Mouse (Mus musculus): ENCODE measurements at regions not wholly inside any gene's neighbourhood (a gene's known extent, or its start where the extent isn't known, plus 50 kb on each side); places are given as distances from the start of the nearest gene placed in this dataset.

GRCm38 (mm10) chr9:74556116-74556515 lies 305.6 kb upstream of the Onecut1 start:
- H3K9me3 ChIP-seq (replicated peaks; ENCODE audit: control insufficient read depth, insufficient read depth, low read length, poor library complexity, severe bottlenecking), result peaks cover 4% of the 10 kb centered on the region; the same call in 1 of the 2 replicates
- TF ChIP-seq CTCF (IDR thresholded peaks at IDR 0.05; ENCODE audit: low read depth, low read length) (no peak), EP300 (IDR thresholded peaks at IDR 0.05; ENCODE audit: insufficient read depth, low read depth, low read length) (no peak), POLR2A (IDR thresholded peaks at IDR 0.05; ENCODE audit: insufficient read depth, low read length) (no peak)
- no peak overlapping the region for H3K9ac ChIP-seq (ENCODE audit: low read depth, poor library complexity, severe bottlenecking)
- no peak overlapping the region for H3K27ac ChIP-seq (ENCODE audit: insufficient read depth, low read length)
- H3K4me1 ChIP-seq (ENCODE audit: control insufficient read depth, insufficient read depth, low read length), result no peaks in the 10 kb centered on the region
- H3K36me3 ChIP-seq (ENCODE audit: control insufficient read depth, insufficient read depth, low read length, poor library complexity, severe bottlenecking), result no peaks in the 10 kb centered on the region
- no peak overlapping the region for H3K4me3 ChIP-seq (ENCODE audit: low read depth, low read length)
- no peaks in the 10 kb centered on the region for H3K27me3 ChIP-seq (ENCODE audit: control insufficient read depth, insufficient read depth, low read length, poor library complexity, severe bottlenecking)

- H3K36me3 ChIP-seq (ENCODE audit: control insufficient read depth, insufficient read depth, low read length, poor library complexity, severe bottlenecking), result no peaks in the 10 kb centered on the region
- no peak overlapping the region for H3K9ac ChIP-seq (ENCODE audit: low read depth, poor library complexity, severe bottlenecking)
- H3K4me3 ChIP-seq (ENCODE audit: low read depth, low read length), result no peak overlapping the region
- no peak overlapping the region for H3K27ac ChIP-seq (ENCODE audit: insufficient read depth, low read length)
- H3K27me3 ChIP-seq (ENCODE audit: control insufficient read depth, insufficient read depth, low read length, poor library complexity, severe bottlenecking), result no peaks in the 10 kb centered on the region
- no peaks in the 10 kb centered on the region for H3K9me3 ChIP-seq (replicated peaks; ENCODE audit: control insufficient read depth, insufficient read depth, low read length, poor library complexity, severe bottlenecking)
- no peaks in the 10 kb centered on the region for H3K4me1 ChIP-seq (ENCODE audit: control insufficient read depth, insufficient read depth, low read length)
- TF ChIP-seq CTCF (IDR thresholded peaks at IDR 0.05; ENCODE audit: low read depth, low read length), result no peak
- no peak for TF ChIP-seq EP300 (IDR thresholded peaks at IDR 0.05; ENCODE audit: insufficient read depth, low read depth, low read length)
- TF ChIP-seq POLR2A (IDR thresholded peaks at IDR 0.05; ENCODE audit: insufficient read depth, low read length), result no peak
Measured at GRCm38 (mm10) chr9:74592757-74593156, 269.0 kb upstream of the Onecut1 start.

DNA sequence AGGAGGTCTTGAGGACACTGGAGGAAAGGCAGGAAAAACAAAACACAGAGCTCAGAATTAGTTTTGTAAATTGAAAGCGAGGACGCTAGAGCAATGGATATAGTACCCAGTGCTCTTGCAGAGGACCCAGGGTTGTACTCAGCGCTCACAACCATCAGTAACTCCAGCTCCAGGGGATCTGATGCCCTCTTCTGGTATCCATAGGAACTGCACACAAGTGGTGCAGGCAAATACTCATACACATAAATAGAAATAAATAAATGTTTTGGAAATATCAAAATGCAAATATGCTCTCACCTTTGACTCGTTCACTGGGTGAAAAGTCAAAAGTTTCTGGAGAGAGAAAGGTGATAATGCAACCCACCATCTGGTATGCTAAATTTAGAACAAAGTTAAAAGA lies 267.8 kb upstream of the Onecut1 start:
- Histone ChIP-seq H3K9ac (ENCODE audit: low read depth, poor library complexity, severe bottlenecking) (no peak overlapping the region), H3K4me1 (ENCODE audit: control insufficient read depth, insufficient read depth, low read length) (no peaks in the 10 kb centered on the region), H3K27me3 (ENCODE audit: control insufficient read depth, insufficient read depth, low read length, poor library complexity, severe bottlenecking) (no peaks in the 10 kb centered on the region), H3K27ac (ENCODE audit: insufficient read depth, low read length) (no peak overlapping the region), H3K9me3 (replicated peaks; ENCODE audit: control insufficient read depth, insufficient read depth, low read length, poor library complexity, severe bottlenecking) (no peaks in the 10 kb centered on the region), H3K4me3 (ENCODE audit: low read depth, low read length) (no peak overlapping the region), H3K36me3 (ENCODE audit: control insufficient read depth, insufficient read depth, low read length, poor library complexity, severe bottlenecking) (no peaks in the 10 kb centered on the region)
- TF ChIP-seq CTCF (IDR thresholded peaks at IDR 0.05; ENCODE audit: low read depth, low read length) (peak; percentile 33), POLR2A (IDR thresholded peaks at IDR 0.05; ENCODE audit: insufficient read depth, low read length) (no peak)

GRCm38 (mm10) chr9:74604415-74604814 lies 257.3 kb upstream of the Onecut1 start:
- Histone ChIP-seq H3K9me3 (replicated peaks; ENCODE audit: control insufficient read depth, insufficient read depth, low read length, poor library complexity, severe bottlenecking) (no peaks in the 10 kb centered on the region), H3K4me1 (ENCODE audit: control insufficient read depth, insufficient read depth, low read length) (no peaks in the 10 kb centered on the region), H3K4me3 (ENCODE audit: low read depth, low read length) (no peak overlapping the region), H3K27me3 (ENCODE audit: control insufficient read depth, insufficient read depth, low read length, poor library complexity, severe bottlenecking) (no peaks in the 10 kb centered on the region), H3K9ac (ENCODE audit: low read depth, poor library complexity, severe bottlenecking) (no peak overlapping the region), H3K36me3 (ENCODE audit: control insufficient read depth, insufficient read depth, low read length, poor library complexity, severe bottlenecking) (no peaks in the 10 kb centered on the region), H3K27ac (ENCODE audit: insufficient read depth, low read length) (no peak overlapping the region)
- TF ChIP-seq CTCF (IDR thresholded peaks at IDR 0.05; ENCODE audit: low read depth, low read length), result no peak
- no peak for TF ChIP-seq EP300 (IDR thresholded peaks at IDR 0.05; ENCODE audit: insufficient read depth, low read depth, low read length)
- no peak for TF ChIP-seq POLR2A (IDR thresholded peaks at IDR 0.05; ENCODE audit: insufficient read depth, low read length)

DNA sequence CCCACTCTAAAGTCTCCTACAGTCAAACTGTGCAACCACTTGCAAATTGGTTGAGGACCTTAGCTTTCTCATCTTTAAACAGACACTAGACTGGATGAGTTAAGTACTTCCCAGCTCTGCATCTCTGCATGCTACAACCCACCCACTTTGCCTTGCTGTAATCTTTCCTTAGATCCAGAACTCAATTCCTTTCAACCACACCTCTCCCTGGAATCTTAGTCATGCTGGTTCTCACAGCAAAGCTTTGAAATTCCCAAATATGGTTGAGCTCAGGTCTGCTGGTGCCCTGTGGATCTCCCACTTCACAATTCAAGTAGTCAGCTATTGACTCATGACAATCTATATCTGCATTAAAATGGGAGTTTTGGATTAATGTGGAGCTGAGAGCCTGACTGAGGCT lies 239.8 kb upstream of the Onecut1 start:
- Histone ChIP-seq H3K4me3 (ENCODE audit: low read depth, low read length) (no peak overlapping the region), H3K27ac (ENCODE audit: insufficient read depth, low read length) (no peak overlapping the region), H3K27me3 (ENCODE audit: control insufficient read depth, insufficient read depth, low read length, poor library complexity, severe bottlenecking) (no peaks in the 10 kb centered on the region), H3K36me3 (ENCODE audit: control insufficient read depth, insufficient read depth, low read length, poor library complexity, severe bottlenecking) (no peaks in the 10 kb centered on the region), H3K9ac (ENCODE audit: low read depth, poor library complexity, severe bottlenecking) (no peak overlapping the region), H3K4me1 (ENCODE audit: control insufficient read depth, insufficient read depth, low read length) (no peaks in the 10 kb centered on the region), H3K9me3 (replicated peaks; ENCODE audit: control insufficient read depth, insufficient read depth, low read length, poor library complexity, severe bottlenecking) (peaks cover 13% of the 10 kb centered on the region)
- TF ChIP-seq CTCF (IDR thresholded peaks at IDR 0.05; ENCODE audit: low read depth, low read length) (no peak), POLR2A (IDR thresholded peaks at IDR 0.05; ENCODE audit: insufficient read depth, low read length) (no peak), EP300 (IDR thresholded peaks at IDR 0.05; ENCODE audit: insufficient read depth, low read depth, low read length) (no peak)

DNA sequence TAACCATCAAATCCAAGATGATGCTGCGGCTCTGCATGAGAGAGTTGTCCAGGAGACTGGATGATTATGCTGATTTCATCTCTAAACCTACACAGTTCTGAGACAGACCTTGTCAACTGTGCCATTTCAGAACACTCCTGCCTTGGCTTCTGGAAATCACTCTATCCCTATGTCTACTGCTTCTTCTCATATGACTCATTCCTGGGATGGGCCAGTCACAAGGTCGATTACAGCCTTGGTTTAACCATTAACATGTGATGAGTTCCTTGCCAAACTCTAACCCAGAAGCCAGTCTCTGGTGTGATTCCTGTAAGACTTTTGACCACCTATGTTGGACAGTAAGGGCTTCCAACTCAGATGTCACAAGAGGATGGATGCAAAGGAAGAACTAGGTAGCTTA lies 216.3 kb upstream of the Onecut1 start:
- Histone ChIP-seq H3K9me3 (replicated peaks; ENCODE audit: control insufficient read depth, insufficient read depth, low read length, poor library complexity, severe bottlenecking) (no peaks in the 10 kb centered on the region), H3K27ac (ENCODE audit: insufficient read depth, low read length) (no peak overlapping the region), H3K4me1 (ENCODE audit: control insufficient read depth, insufficient read depth, low read length) (no peaks in the 10 kb centered on the region), H3K9ac (ENCODE audit: low read depth, poor library complexity, severe bottlenecking) (no peak overlapping the region), H3K36me3 (ENCODE audit: control insufficient read depth, insufficient read depth, low read length, poor library complexity, severe bottlenecking) (no peaks in the 10 kb centered on the region), H3K27me3 (ENCODE audit: control insufficient read depth, insufficient read depth, low read length, poor library complexity, severe bottlenecking) (no peaks in the 10 kb centered on the region), H3K4me3 (ENCODE audit: low read depth, low read length) (no peak overlapping the region)
- TF ChIP-seq EP300 (IDR thresholded peaks at IDR 0.05; ENCODE audit: insufficient read depth, low read depth, low read length) (no peak), CTCF (IDR thresholded peaks at IDR 0.05; ENCODE audit: low read depth, low read length) (no peak), POLR2A (IDR thresholded peaks at IDR 0.05; ENCODE audit: insufficient read depth, low read length) (no peak)

Measured in ES-Bruce4 (cell line).